In genomic region chr15:95921639-95922038, GRCm38 (mm10) we compare ENCODE assay signal across 22 mouse cellular contexts.
DNase-seq lines count a peak whose midpoint lies in the region; ATAC-seq and TF ChIP-seq lines count a peak whose summit lies in the region.
"Had no signal": no experiment of that assay in that cellular context is flagged by ENCODE, and none has a peak within 500 bp of the region (broad histone marks: within the 10 kb centered on the region; RNA-seq: fewer than 3 reads in every experiment).

No protein-coding gene starts in this region.

- no peaks in the 10 kb centered on the region for H3K27me3 ChIP-seq in embryonic facial prominence, embryonic 13.5 days
- no peaks in the 10 kb centered on the region for H3K27me3 ChIP-seq in embryonic facial prominence, embryonic 10.5 days (replicated peaks; ENCODE audit: low read depth, poor library complexity, severe bottlenecking)
- no peaks in the 10 kb centered on the region for H3K27me3 ChIP-seq in liver, embryonic 14.5 days (ENCODE audit: control insufficient read depth, insufficient read depth, low read length)
- H3K27me3 ChIP-seq in liver, embryonic 12.5 days (replicated peaks) = no peaks in the 10 kb centered on the region
- H3K27me3 ChIP-seq in neural tube, embryonic 15.5 days (replicated peaks) = no peaks in the 10 kb centered on the region
- H3K27me3 ChIP-seq: embryonic facial prominence, embryonic 15.5 days; forebrain, embryonic 13.5 days; hindbrain, embryonic 12.5 days had no signal

- TF ChIP-seq EP300 in liver, embryonic 14.5 days (IDR thresholded peaks at IDR 0.05; ENCODE audit: low read depth) = 0 out of 2 replicates have a peak, but pooled peaks have one; percentile 9

- H3K9me3 ChIP-seq in embryonic facial prominence, embryonic 13.5 days = no peaks in the 10 kb centered on the region
- H3K9me3 ChIP-seq in embryonic facial prominence, embryonic 10.5 days = no peaks in the 10 kb centered on the region
- no peaks in the 10 kb centered on the region for H3K9me3 ChIP-seq in liver, embryonic 14.5 days (ENCODE audit: control insufficient read depth, low read length)
- no peaks in the 10 kb centered on the region for H3K9me3 ChIP-seq in liver, embryonic 12.5 days (replicated peaks)
- no peaks in the 10 kb centered on the region for H3K9me3 ChIP-seq in neural tube, embryonic 15.5 days (replicated peaks)
- H3K9me3 ChIP-seq: embryonic facial prominence, embryonic 15.5 days; forebrain, embryonic 13.5 days; hindbrain, embryonic 12.5 days had no signal

- no peak for ATAC-seq in embryonic facial prominence, embryonic 13.5 days (ENCODE audit: insufficient number of reproducible peaks, insufficient read depth, low FRiP score, low TSS enrichment, low read depth)
- ATAC-seq in liver, embryonic 14.5 days (ENCODE audit: insufficient read depth) = no peak
- ATAC-seq in liver, embryonic 12.5 days = no peak
- ATAC-seq in erythroblast, adult 5-6 weeks (replicated peaks; ENCODE audit: low FRiP score, poor library complexity, severe bottlenecking) = peak; percentile 82
- no peak for ATAC-seq in neural tube, embryonic 15.5 days (ENCODE audit: low FRiP score)
- ATAC-seq: CD4-positive, CD25-positive, alpha-beta regulatory T cell, adult 4 months; forebrain, embryonic 13.5 days; hindbrain, embryonic 16.5 days; inflammation-experienced regulatory T-cells, adult 6 months had no signal

- TF ChIP-seq POLR2A in olfactory bulb, adult 2 months (IDR thresholded peaks at IDR 0.05; ENCODE audit: insufficient read depth, low read depth, low read length) = no peak

- no peak for TF ChIP-seq CTCF in liver, embryonic 14.5 days (IDR thresholded peaks at IDR 0.05; ENCODE audit: low read depth)
- TF ChIP-seq CTCF in olfactory bulb, adult 2 months (IDR thresholded peaks at IDR 0.05; ENCODE audit: insufficient read depth, low read depth, low read length) = no peak

- no peak overlapping the region for H3K4me2 ChIP-seq in embryonic facial prominence, embryonic 13.5 days
- no peak overlapping the region for H3K4me2 ChIP-seq in liver, embryonic 14.5 days (ENCODE audit: low read depth)
- no peak overlapping the region for H3K4me2 ChIP-seq in liver, embryonic 12.5 days
- no peak overlapping the region for H3K4me2 ChIP-seq in neural tube, embryonic 15.5 days
- H3K4me2 ChIP-seq: embryonic facial prominence, embryonic 15.5 days; forebrain, embryonic 13.5 days; hindbrain, embryonic 12.5 days had no signal

- H3K9ac ChIP-seq in embryonic facial prominence, embryonic 13.5 days = no peak overlapping the region
- no peak overlapping the region for H3K9ac ChIP-seq in liver, embryonic 14.5 days (replicated peaks)
- no peak overlapping the region for H3K9ac ChIP-seq in liver, embryonic 12.5 days
- no peak overlapping the region for H3K9ac ChIP-seq in neural tube, embryonic 15.5 days (replicated peaks)
- H3K9ac ChIP-seq: embryonic facial prominence, embryonic 15.5 days; forebrain, embryonic 13.5 days; hindbrain, embryonic 12.5 days had no signal

- peaks cover 20% of the 10 kb centered on the region for H3K4me1 ChIP-seq in embryonic facial prominence, embryonic 13.5 days
- 0 out of 2 replicates have a peak, but pooled peaks cover 4% of the 10 kb centered on the region for H3K4me1 ChIP-seq in embryonic facial prominence, embryonic 10.5 days
- peaks cover 16 to 20% of the 10 kb centered on the region in 2 experiments for H3K4me1 ChIP-seq in liver, embryonic 14.5 days (replicated peaks; ENCODE audit: control insufficient read depth in 2 of 2, insufficient read depth in 2 of 2, low read length in 1 of 2)
- H3K4me1 ChIP-seq in liver, embryonic 12.5 days = peaks cover 48% of the 10 kb centered on the region
- peaks cover 19% of the 10 kb centered on the region for H3K4me1 ChIP-seq in olfactory bulb, adult 2 months (ENCODE audit: control insufficient read depth, insufficient read depth, low read length)
- peaks cover 6% of the 10 kb centered on the region for H3K4me1 ChIP-seq in neural tube, embryonic 15.5 days
- H3K4me1 ChIP-seq: hindbrain, embryonic 12.5 days had no signal

- peaks cover 30% of the 10 kb centered on the region for H3K36me3 ChIP-seq in embryonic facial prominence, embryonic 13.5 days
- peaks cover 45% of the 10 kb centered on the region for H3K36me3 ChIP-seq in embryonic facial prominence, embryonic 10.5 days (replicated peaks)
- H3K36me3 ChIP-seq in liver, embryonic 14.5 days (replicated peaks; ENCODE audit: control insufficient read depth, insufficient read depth, low read depth) = no peaks in the 10 kb centered on the region
- H3K36me3 ChIP-seq in liver, embryonic 12.5 days = peaks cover 29% of the 10 kb centered on the region
- peaks cover 7% of the 10 kb centered on the region; the same call in 1 of the 2 replicates for H3K36me3 ChIP-seq in neural tube, embryonic 15.5 days
- H3K36me3 ChIP-seq: G1E had no signal

- no peak overlapping the region for H3K4me3 ChIP-seq in embryonic facial prominence, embryonic 13.5 days
- no peak overlapping the region for H3K4me3 ChIP-seq in embryonic facial prominence, embryonic 10.5 days
- H3K4me3 ChIP-seq in liver, embryonic 14.5 days (ENCODE audit: insufficient read depth in 1 of 2, low read depth in 2 of 2, low read length in 2 of 2) = no peak overlapping the region
- H3K4me3 ChIP-seq in liver, embryonic 12.5 days = no peak overlapping the region
- no peak overlapping the region for H3K4me3 ChIP-seq in olfactory bulb, adult 2 months (ENCODE audit: insufficient read depth, low read depth, low read length)
- no peak overlapping the region for H3K4me3 ChIP-seq in neural tube, embryonic 15.5 days (replicated peaks)
- H3K4me3 ChIP-seq: embryonic facial prominence, embryonic 15.5 days; forebrain, embryonic 13.5 days; hindbrain, embryonic 12.5 days had no signal

- DNase-seq in embryonic facial prominence, embryonic 10.5 days (ENCODE audit: low spot score) = no peak
- DNase-seq in liver, embryonic 14.5 days (ENCODE audit: low read depth in 3 of 3, low spot score in 3 of 3) = no peak
- DNase-seq: adrenal gland, postnatal 14 days; B cell, adult 2 months; cerebellum, adult 11-12 months; cerebellum, adult 9-10 months; cerebellum, postnatal 25 days; gastrocnemius, postnatal 36 days; heart, postnatal 10 days; heart, postnatal 4 days had no signal

- 91% methylated on average over 4 of the region's 4 CpGs for WGBS in embryonic facial prominence, embryonic 13.5 days
- WGBS in embryonic facial prominence, embryonic 10.5 days = 92% methylated on average over 4 of the region's 4 CpGs
- WGBS in liver, embryonic 14.5 days (ENCODE audit: insufficient replicate concordance) = 61% methylated on average over 4 of the region's 4 CpGs
- 65% methylated on average over 4 of the region's 4 CpGs for WGBS in liver, embryonic 12.5 days (ENCODE audit: insufficient replicate concordance)
- WGBS in olfactory bulb, adult 2 months = 85% methylated on average over 4 of the region's 4 CpGs
- WGBS in neural tube, embryonic 15.5 days = 96% methylated on average over 4 of the region's 4 CpGs

- H3K27ac ChIP-seq in embryonic facial prominence, embryonic 13.5 days = peak overlapping the region; percentile 23; the same call in 1 of the 2 replicates
- H3K27ac ChIP-seq in embryonic facial prominence, embryonic 10.5 days (replicated peaks) = no peak overlapping the region
- H3K27ac ChIP-seq in liver, embryonic 14.5 days = no peak overlapping the region
- no peak overlapping the region for H3K27ac ChIP-seq in liver, embryonic 12.5 days
- H3K27ac ChIP-seq in olfactory bulb, adult 2 months (ENCODE audit: insufficient read depth, low read depth, low read length) = 0 out of 2 replicates have a peak overlapping the region, but pooled peaks have one; percentile 34
- no peak overlapping the region for H3K27ac ChIP-seq in neural tube, embryonic 15.5 days (replicated peaks)
- H3K27ac ChIP-seq: embryonic facial prominence, embryonic 15.5 days; forebrain, embryonic 13.5 days; hindbrain, embryonic 12.5 days had no signal

Comparison
In these comparisons a context has a peak if more than half of its experiments do, and no peak if none do; other contexts are left out.
1. H3K27ac ChIP-seq: peak in embryonic facial prominence, embryonic 13.5 days (single experiment) and olfactory bulb, adult 2 months (single experiment); none in embryonic facial prominence, embryonic 10.5 days (single experiment), liver, embryonic 14.5 days (single experiment), liver, embryonic 12.5 days (single experiment) and neural tube, embryonic 15.5 days (single experiment).